Mouse (Mus musculus) lung, embryonic 16.5 days (tissue): ENCODE measurements around the gene Plekha4. TPM values are rescaled to one million over a fixed set of nuclear protein-coding genes. Genes with fewer than 3 reads are reported as not detected.

Source experiments
- polyA plus RNA-seq: library from polyadenylated mRNA; unstranded; fragments of >200 nt; fragmentation: Nextera tagmentation; extraction: Ambion mirVana; gene quantifications from 2 replicates; pipeline ENCODE4 v1.2.1, GENCODE M21; 2015

Gene Plekha4
- polyA plus RNA-seq, 1 experiment from 2014 or later: 2.3 TPM

Other genes starting within 250 kb of the Plekha4 start
- gene Slc6a21, start 248.8 kb upstream of the Plekha4 start, polyA plus RNA-seq: not detected in 2 replicates
- gene Trpm4, start 192.6 kb upstream of the Plekha4 start, polyA plus RNA-seq: 19.6 and 25.0 TPM in 2 replicates
- gene Hrc, start 191.0 kb upstream of the Plekha4 start, polyA plus RNA-seq: 1.8 and 2.0 TPM in 2 replicates
- gene Ppfia3, start 159.3 kb upstream of the Plekha4 start, polyA plus RNA-seq: 2.2 and 2.5 TPM in 2 replicates
- 0.53 TPM in 2 replicates for gene Lin7b, start 155.7 kb upstream of the Plekha4 start, polyA plus RNA-seq
- 181 and 191 TPM in 2 replicates for gene Snrnp70, start 130.6 kb upstream of the Plekha4 start, polyA plus RNA-seq
- not detected in 2 replicates for gene Kcna7, start 120.7 kb upstream of the Plekha4 start, polyA plus RNA-seq
- gene Ntf5, start 112.6 kb upstream of the Plekha4 start, polyA plus RNA-seq: 3.2 and 3.5 TPM in 2 replicates
- gene Lhb, start 105.5 kb upstream of the Plekha4 start, polyA plus RNA-seq: 2.3 and 3.3 TPM in 2 replicates
- gene Gys1, start 91.5 kb upstream of the Plekha4 start, polyA plus RNA-seq: 53.8 and 54.1 TPM in 2 replicates
- gene Ruvbl2, start 88.2 kb upstream of the Plekha4 start, polyA plus RNA-seq: 159 and 160 TPM in 2 replicates
- 4,912 and 5,024 TPM in 2 replicates for gene Ftl1, start 66.4 kb upstream of the Plekha4 start, polyA plus RNA-seq
- gene Bax, start 59.4 kb upstream of the Plekha4 start, polyA plus RNA-seq: 135 and 136 TPM in 2 replicates
- gene Tulp2, start 44.5 kb upstream of the Plekha4 start, polyA plus RNA-seq: 0.39 and 0.57 TPM in 2 replicates
- gene Gm45808, start 39.5 kb upstream of the Plekha4 start, polyA plus RNA-seq: not detected in 2 replicates
- 3.6 and 3.7 TPM in 2 replicates for gene Dhdh, start 37.5 kb upstream of the Plekha4 start, polyA plus RNA-seq
- 254 and 266 TPM in 2 replicates for gene Nucb1, start 15.9 kb upstream of the Plekha4 start, polyA plus RNA-seq
- 22.4 and 29.0 TPM in 2 replicates for gene Ppp1r15a, start 62 bp upstream of the Plekha4 start, polyA plus RNA-seq
- 0.72 and 0.84 TPM in 2 replicates for gene Hsd17b14, start 28.6 kb downstream of the Plekha4 start, polyA plus RNA-seq
- 59.5 and 60.0 TPM in 2 replicates for gene Bcat2, start 43.8 kb downstream of the Plekha4 start, polyA plus RNA-seq
- 0.16 and 0.91 TPM in 2 replicates for gene Fgf21, start 89.2 kb downstream of the Plekha4 start, polyA plus RNA-seq
- gene Fut1, start 91.0 kb downstream of the Plekha4 start, polyA plus RNA-seq: 0.26 and 0.70 TPM in 2 replicates
- gene Izumo1, start 95.5 kb downstream of the Plekha4 start, polyA plus RNA-seq: 0.16 and 0.21 TPM in 2 replicates
- gene Rasip1, start 101.2 kb downstream of the Plekha4 start, polyA plus RNA-seq: 16.1 and 16.4 TPM in 2 replicates
- gene Mamstr, start 113.6 kb downstream of the Plekha4 start, polyA plus RNA-seq: 10.6 and 11.5 TPM in 2 replicates
- gene Fut2, start 140.1 kb downstream of the Plekha4 start, polyA plus RNA-seq: 0.60 and 0.70 TPM in 2 replicates
- gene Ntn5, start 157.7 kb downstream of the Plekha4 start, polyA plus RNA-seq: 0.95 and 1.8 TPM in 2 replicates
- 0.74 and 0.84 TPM in 2 replicates for gene Sec1, start 168.1 kb downstream of the Plekha4 start, polyA plus RNA-seq
- gene Car11, start 173.5 kb downstream of the Plekha4 start, polyA plus RNA-seq: 2.3 and 3.3 TPM in 2 replicates
- 1.5 and 1.7 TPM in 2 replicates for gene Dbp, start 178.8 kb downstream of the Plekha4 start, polyA plus RNA-seq
- gene Rpl18, start 189.1 kb downstream of the Plekha4 start, polyA plus RNA-seq: 984 and 1,005 TPM in 2 replicates
- gene Sphk2, start 191.7 kb downstream of the Plekha4 start, polyA plus RNA-seq: 28.9 TPM in 2 replicates
- gene Fam83e, start 194.9 kb downstream of the Plekha4 start, polyA plus RNA-seq: 2.0 and 2.1 TPM in 2 replicates
- gene Spaca4, start 199.5 kb downstream of the Plekha4 start, polyA plus RNA-seq: not detected in 2 replicates